Mouse (Mus musculus) heart, adult 2 months (tissue): ENCODE measurements around the gene Klhl8. TPM values are rescaled to one million over a fixed set of nuclear protein-coding genes. Genes with fewer than 3 reads are reported as not detected.

Experiments
- DNase-seq, 2 experiments: peaks; one replicate each; pipeline ENCODE4 v3.0.0; 2021
- H3K27ac ChIP-seq: fragments of 200-600 bp; 2 replicates; pipeline ENCODE4 v1.8.1; 2022
- H3K27me3 ChIP-seq: fragments of 200-500 bp; 2 replicates; pipeline ENCODE4 v1.6.1; 2012; ENCODE audit warnings: mild to moderate bottlenecking, low read length, inconsistent platforms, mixed read lengths; ENCODE audit not compliant: control insufficient read depth, insufficient read depth
- H3K36me3 ChIP-seq: fragments of 200-500 bp; 2 replicates; pipeline ENCODE4 v1.6.1; 2012; ENCODE audit warnings: low read length, inconsistent platforms; ENCODE audit not compliant: control insufficient read depth, insufficient read depth
- H3K4me1 ChIP-seq: fragments of 200-500 bp; 2 replicates; pipeline ENCODE4 v1.6.1; 2011; ENCODE audit warnings: low read length; ENCODE audit not compliant: control insufficient read depth, insufficient read depth
- H3K4me3 ChIP-seq: fragments of 200-600 bp; 2 replicates; pipeline ENCODE4 v1.8.1; 2022
- H3K79me2 ChIP-seq: fragments of 200-500 bp; replicated peaks from 2 replicates; pipeline ENCODE4 v1.6.1; 2012; ENCODE audit warnings: mild to moderate bottlenecking, inconsistent platforms, low read length, moderate library complexity, mixed read lengths; ENCODE audit not compliant: control insufficient read depth, insufficient read depth
- H3K9ac ChIP-seq: fragments of 200-500 bp; 2 replicates; pipeline ENCODE4 v1.6.1; 2012; ENCODE audit warnings: low read depth, mild to moderate bottlenecking, control low read depth, inconsistent platforms, low read length, mixed read lengths
- CTCF ChIP-seq: fragments of 200-600 bp; IDR thresholded peaks from 2 replicates; pipeline ENCODE4 v1.8.1; 2022; ENCODE audit warnings: antibody characterized with exemption, mild to moderate bottlenecking, moderate library complexity
- EP300 ChIP-seq: fragments of 200-500 bp; IDR thresholded peaks from 2 replicates; pipeline ENCODE4 v1.6.1; 2011; ENCODE audit warnings: low read depth, low read length, control low read depth; ENCODE audit not compliant: insufficient read depth
- POLR2A ChIP-seq: fragments of 200-500 bp; IDR thresholded peaks from 2 replicates; pipeline ENCODE4 v1.6.1; 2011; ENCODE audit warnings: mild to moderate bottlenecking, low read depth, low read length, control low read depth; ENCODE audit not compliant: insufficient read depth
- WGBS: fragments of 180-500 bp; shearing (Covaris S2); methylation state at CpG from one replicate; pipeline ENCODE4 v1.1.7; 2018; 5-methylcytosine and 5-hydroxymethylcytosine counted together
- intact Hi-C: fragments of 180-260 bp; cut with DNase I; formaldehyde crosslinking; loops from one replicate; pipeline ENCODE4 v1.15.1; 2025
- polyA plus RNA-seq: library from polyadenylated mRNA; depleted of rRNA; stranded (reverse); fragments of >200 nt; gene quantifications from 2 replicates; pipeline ENCODE4 v1.2.3, GENCODE M21; 2012
- total RNA-seq, 2 experiments: library from RNA; stranded (reverse); gene quantifications; 2 replicates each; pipeline ENCODE4 v1.2.3; 2021

Klhl8 gene
- total and polyA plus RNA-seq, 3 experiments, result 7.7 to 12.1 (median 11.0) TPM

DNA sequence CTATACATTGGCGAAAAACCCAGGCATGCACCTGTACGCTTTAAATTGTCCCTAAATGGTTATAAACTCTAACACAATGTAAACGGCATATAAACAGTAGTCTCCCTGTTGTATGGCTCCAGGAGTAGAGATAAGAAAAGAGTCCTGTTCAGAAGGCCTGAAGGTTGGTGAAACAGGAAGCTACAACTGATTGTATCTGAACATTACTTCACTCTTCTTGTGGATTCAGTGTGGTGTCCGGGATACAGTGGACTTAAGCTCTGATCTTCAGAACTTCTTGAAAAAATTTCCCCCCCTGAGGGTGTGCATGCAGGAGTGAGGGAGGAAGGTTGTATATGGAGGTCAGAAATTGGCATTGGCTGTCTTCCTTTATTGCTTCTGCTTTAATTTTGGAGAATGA, 8.4 kb upstream of the Klhl8 start:
- WGBS, result 63% methylated on average over 4 of the region's 4 CpGs
- Histone ChIP-seq H3K27ac (no peak overlapping the region), H3K36me3 (no peaks in the 10 kb centered on the region), H3K4me1 (no peaks in the 10 kb centered on the region), H3K9ac (no peak overlapping the region), H3K4me3 (no peak overlapping the region), H3K27me3 (no peaks in the 10 kb centered on the region), H3K79me2 (no peaks in the 10 kb centered on the region)
- intact Hi-C loops, result loop anchor here (10.0 kb wide), 1 partner anchor 545 kb away; no protein-coding TSS in a partner anchor
- no peak for DNase-seq
- TF ChIP-seq EP300, result no peak
- no peak for TF ChIP-seq CTCF
- no peak for TF ChIP-seq POLR2A

DNA sequence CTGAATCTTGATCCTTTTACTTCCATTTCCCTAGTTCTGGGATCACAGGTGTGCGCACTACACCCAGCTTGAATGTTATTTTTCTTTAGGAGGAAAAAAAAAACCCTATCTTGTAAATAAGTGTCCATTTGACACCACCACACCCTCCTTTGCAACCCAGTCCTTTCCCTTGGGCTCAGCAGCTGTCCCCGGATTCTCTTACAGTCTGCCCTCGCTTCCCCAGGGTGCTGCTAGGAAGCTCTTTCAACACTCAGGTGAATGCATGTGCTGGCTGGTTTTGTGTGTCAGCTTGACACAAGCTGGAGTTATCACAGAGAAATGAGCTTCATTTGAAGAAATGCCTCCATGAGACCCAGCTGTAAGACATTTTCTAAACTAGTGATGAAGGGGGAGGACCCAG, 7.2 kb upstream of the Klhl8 start:
- intact Hi-C loops, result loop anchor here (10.0 kb wide), 1 partner anchor 547 kb away; no protein-coding TSS in a partner anchor
- DNase-seq, result no peak
- TF ChIP-seq CTCF, result no peak
- no peak for TF ChIP-seq EP300
- no peak for TF ChIP-seq POLR2A
- Histone ChIP-seq H3K4me3 (no peak overlapping the region), H3K27me3 (no peaks in the 10 kb centered on the region), H3K9ac (no peak overlapping the region), H3K27ac (no peak overlapping the region), H3K36me3 (no peaks in the 10 kb centered on the region), H3K4me1 (no peaks in the 10 kb centered on the region), H3K79me2 (no peaks in the 10 kb centered on the region)
- WGBS, result 79% methylated on average over 3 of the region's 3 CpGs

DNA sequence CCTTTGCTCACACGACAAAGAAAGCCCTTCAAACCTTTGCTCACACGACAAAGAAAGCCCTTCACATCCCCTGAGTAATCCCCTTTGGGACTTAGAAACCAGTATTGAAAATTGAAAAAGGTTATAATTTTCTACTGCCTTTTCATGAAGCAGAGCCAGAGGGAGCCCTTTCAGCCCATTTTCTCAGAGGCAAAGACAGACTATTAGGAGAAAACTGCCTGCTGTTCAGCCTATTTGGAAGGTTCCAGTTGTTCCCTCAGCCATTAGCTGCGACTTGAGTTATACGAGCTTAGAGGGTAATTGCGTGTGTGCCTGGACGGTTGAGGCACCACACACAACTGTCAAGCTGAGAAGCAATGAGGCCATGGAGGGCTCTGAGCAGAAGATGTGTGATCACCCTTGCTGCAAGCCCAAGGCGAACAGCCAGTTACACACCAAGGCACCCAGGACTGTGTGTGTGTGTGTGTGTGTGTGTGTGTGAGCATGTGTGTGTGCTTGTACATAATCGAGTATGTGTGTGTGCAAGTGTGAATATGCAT, 6.4 kb upstream of the Klhl8 start:
- H3K27ac ChIP-seq, result no peak overlapping the region
- H3K9ac ChIP-seq, result no peak overlapping the region
- no peaks in the 10 kb centered on the region for H3K79me2 ChIP-seq
- WGBS, result 75% methylated on average over 8 of the region's 8 CpGs
- no peak for DNase-seq
- no peaks in the 10 kb centered on the region for H3K4me1 ChIP-seq
- intact Hi-C loops, result loop anchor here (10.0 kb wide), 1 partner anchor 547 kb away; no protein-coding TSS in a partner anchor
- TF ChIP-seq EP300, result no peak
- TF ChIP-seq CTCF, result no peak
- no peak for TF ChIP-seq POLR2A
- no peaks in the 10 kb centered on the region for H3K27me3 ChIP-seq
- no peak overlapping the region for H3K4me3 ChIP-seq
- no peaks in the 10 kb centered on the region for H3K36me3 ChIP-seq

DNA sequence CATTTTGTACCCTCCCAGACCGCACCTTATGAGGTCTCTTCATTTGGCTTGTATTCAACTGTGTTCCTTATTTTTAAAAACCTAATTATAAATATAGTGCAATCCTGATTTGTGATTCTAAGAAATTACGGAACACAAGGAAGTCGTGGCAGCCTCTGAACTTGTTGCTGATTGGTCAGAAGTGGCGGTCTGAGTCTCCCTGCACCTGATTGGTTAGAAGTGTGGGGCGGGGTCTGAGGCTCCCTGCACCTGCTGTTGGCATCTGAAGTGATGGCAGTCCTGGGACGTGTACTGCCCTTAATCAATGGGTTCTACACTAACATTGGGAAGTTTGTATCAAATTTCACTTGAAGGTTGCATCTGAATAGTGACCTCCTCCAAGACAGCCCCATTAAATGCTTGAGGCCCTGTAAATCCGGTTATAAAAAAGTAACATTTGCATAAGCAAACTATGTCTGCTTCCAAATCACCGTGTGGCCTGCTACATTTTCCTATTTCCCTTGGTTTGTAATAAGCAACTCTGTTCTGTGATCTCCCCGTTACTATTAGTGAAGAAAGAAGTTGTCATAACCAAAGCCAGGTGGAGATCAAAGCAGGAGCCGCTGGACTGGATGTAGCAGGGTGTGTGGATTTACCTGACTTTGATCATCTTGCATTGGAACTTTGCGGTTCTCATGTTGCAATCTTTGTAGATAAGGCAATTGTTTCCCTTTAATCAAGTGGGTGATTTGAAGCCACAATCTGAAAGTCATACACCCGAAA, 5.7 kb upstream of the Klhl8 start:
- no peak overlapping the region for H3K9ac ChIP-seq
- no peaks in the 10 kb centered on the region for H3K27me3 ChIP-seq
- no peaks in the 10 kb centered on the region for H3K4me1 ChIP-seq
- DNase-seq, result no peak
- H3K36me3 ChIP-seq, result no peaks in the 10 kb centered on the region
- no peak overlapping the region for H3K4me3 ChIP-seq
- H3K79me2 ChIP-seq, result no peaks in the 10 kb centered on the region
- no peak overlapping the region for H3K27ac ChIP-seq
- TF ChIP-seq POLR2A (no peak), CTCF (no peak), EP300 (no peak)
- intact Hi-C loops, result loop anchor here (10.0 kb wide), 1 partner anchor 548 kb away; no protein-coding TSS in a partner anchor
- 66% methylated on average over 12 of the region's 12 CpGs for WGBS

GRCm38 (mm10) chr5:103914335-103915226, 3.5 kb upstream of the Klhl8 start:
- WGBS, result 53% methylated on average over 11 of the region's 11 CpGs

More at GRCm38 (mm10) chr5:103914335-103915226, 3.5 kb upstream of the Klhl8 start:
- DNase-seq, result no peak
- intact Hi-C loops, result loop anchor here (10.0 kb wide), 1 partner anchor 550 kb away; no protein-coding TSS in a partner anchor
- Histone ChIP-seq H3K4me1 (peaks cover 1% of the 10 kb centered on the region; the same call in 1 of the 2 replicates), H3K4me3 (no peak overlapping the region), H3K27me3 (no peaks in the 10 kb centered on the region), H3K9ac (no peak overlapping the region), H3K36me3 (no peaks in the 10 kb centered on the region), H3K27ac (no peak overlapping the region), H3K79me2 (no peaks in the 10 kb centered on the region)
- TF ChIP-seq POLR2A, result no peak
- TF ChIP-seq EP300, result no peak
- TF ChIP-seq CTCF, result peak; percentile 72
